Mouse (Mus musculus) layer of hippocampus, postnatal 10 days (tissue): ENCODE measurements at regions not wholly inside any gene's neighbourhood (a gene's known extent, or its start where the extent isn't known, plus 50 kb on each side); places are given as distances from the start of the nearest gene placed in this dataset.

ENCODE experiments used
- DNase-seq, 2 experiments: peaks; one replicate each; pipeline ENCODE4 v3.0.0; 2021; ENCODE audit warnings: low spot score in 2 of 2

DNA sequence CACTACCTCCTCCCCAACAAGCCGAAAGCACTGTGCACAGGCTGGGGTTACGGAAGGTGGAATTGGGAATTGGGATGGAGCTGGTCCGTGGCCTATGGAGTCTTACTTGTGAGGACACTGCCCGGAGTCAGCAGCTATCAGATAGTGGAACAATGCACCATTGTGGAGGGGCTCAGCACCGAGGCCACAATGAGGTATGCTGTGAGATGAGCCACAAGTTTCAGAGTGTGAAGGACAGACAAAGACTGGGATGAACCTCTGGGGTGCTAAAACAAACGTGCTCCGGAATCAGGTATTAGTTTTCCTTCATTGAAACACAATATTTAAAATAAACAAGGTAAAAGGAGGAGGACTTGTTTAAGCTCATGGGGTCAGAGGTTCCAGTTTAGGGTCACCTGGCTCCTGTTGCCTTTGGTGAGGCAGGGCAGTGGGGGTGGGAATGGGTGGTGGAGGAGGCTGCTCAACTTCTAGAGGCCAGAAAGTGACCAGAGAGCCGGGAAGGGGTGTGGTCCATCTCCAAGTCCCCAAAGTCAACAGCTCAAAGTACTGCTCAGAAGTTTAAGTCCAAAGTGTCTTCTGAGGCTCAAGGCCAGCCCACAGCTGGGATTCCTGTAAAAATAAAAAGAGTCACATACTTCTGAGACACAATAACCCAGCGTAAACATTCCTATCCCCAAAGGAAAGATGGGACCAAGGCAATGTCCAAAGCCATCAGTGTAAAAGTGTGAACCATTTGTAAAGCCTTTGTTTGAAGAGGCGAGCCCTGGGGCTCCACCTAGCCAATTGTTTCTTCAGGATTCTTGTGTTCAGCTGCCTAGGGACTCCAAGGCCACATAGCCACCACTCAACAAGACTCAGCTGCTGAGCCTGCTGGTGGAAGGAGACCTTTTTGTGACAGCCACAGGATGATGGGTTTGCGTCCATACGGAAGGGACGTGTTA is 80.1 kb downstream of the Gm525 start:
- DNase-seq = no peak

DNA sequence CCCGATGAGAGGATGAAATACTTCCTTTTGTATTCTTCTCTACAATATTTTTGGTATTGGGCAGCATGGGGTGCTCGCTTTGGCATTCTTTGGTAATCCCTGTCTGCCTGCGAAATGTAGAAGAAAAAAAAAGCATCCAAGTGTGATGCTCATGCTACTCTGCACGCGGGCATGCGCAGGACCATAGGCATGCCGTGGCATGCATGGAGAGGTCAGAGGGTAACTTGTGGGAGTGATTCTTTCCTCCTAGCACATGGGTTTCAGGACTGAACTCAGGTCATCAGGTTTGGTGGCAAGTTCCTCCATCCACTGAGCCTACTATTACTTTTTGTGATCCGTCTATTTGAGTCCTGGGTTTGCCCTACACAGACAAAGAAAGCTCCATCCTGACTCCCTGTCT is 74.3 kb downstream of the Gm525 start:
- no peak for DNase-seq

DNA sequence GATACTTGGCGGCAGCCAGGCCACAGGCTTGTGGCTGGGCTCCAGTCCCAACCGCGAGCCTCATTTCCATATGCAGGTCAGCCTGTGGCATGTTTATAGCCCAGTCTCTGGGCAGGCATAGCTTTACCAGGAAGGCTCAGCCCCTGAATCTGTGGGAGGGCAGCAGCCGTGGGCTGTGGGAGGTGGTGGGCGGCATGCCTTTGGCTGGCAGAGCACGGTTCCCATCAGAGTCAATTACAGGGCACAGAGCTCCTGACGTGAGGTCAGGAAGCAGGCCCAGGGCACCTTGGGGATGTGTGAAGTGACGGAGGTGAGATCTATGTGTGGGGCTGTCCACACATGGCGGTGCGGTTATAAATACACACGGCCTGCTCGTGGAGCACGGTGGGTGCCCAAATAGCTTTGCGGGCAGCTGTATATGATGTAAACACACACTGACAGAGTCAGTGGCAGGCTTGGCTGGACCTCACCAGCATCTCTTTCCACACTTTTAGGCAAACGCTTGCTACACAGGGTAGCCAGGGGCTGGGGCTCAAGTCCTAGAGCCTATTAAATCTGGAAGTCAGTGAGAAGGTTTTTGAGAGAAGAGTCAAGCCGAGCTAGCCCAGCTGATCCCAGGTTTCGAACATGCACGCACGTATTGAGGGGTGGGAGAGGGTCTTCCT is 71.8 kb downstream of the Gm525 start:
- DNase-seq = no peak

DNA sequence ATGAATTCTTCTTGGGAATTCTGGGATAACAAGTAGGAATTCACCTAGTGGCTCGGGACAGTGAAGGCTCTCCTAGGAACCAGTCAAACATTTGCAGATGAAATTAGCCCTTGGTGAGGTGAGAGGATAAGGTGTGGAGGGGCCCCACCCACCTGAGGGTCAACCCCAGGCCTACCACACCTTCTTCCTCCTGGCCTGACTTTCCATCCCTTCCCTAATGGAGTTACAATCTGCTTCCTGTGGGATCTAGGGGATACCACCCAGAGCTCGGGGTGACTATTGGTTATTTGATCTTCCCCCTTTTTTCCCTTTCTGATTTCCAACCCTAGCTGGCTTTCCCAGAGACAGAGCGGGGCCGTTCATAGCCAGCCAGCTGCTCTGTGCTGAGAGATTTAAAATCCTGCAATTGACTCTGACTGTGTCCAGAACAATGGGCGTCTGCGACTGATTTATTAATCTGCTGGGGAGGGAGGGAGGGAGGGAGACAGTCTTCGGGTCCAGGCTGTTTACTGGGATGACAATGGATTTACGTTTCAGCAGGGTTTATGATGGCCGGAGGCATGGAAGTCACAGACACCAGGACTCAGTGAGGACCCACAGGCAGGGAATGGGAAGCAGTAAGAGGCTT is 69.0 kb downstream of the Gm525 start:
- no peak for DNase-seq
